Mouse (Mus musculus): Measurements from ENCODE around the gene Ctnna3. TPM values are rescaled to one million over a fixed set of nuclear protein-coding genes. Genes with fewer than 3 reads are reported as not detected.
A peak's percentile ranks its signal among the peaks of the same experiment; 100 is the strongest.

Gene Ctnna3
- polyA plus RNA-seq, 2 experiments = 0.78 to 0.89 TPM

- DNase-seq (ENCODE audit: low spot score) = no peak
- Histone ChIP-seq H3K9me3 (ENCODE audit: control insufficient read depth, low read length) (no peaks in the 10 kb centered on the region), H3K36me3 (ENCODE audit: control insufficient read depth, insufficient read depth, low read length) (no peaks in the 10 kb centered on the region), H3K27ac (replicated peaks; ENCODE audit: low read depth, low read length) (no peak overlapping the region), H3K4me2 (replicated peaks; ENCODE audit: low read depth, low read length, severe bottlenecking) (no peak overlapping the region), H3K9ac (ENCODE audit: low read depth, low read length, severe bottlenecking) (no peak overlapping the region), H3K4me3 (replicated peaks; ENCODE audit: low read length) (no peak overlapping the region), H3K27me3 (ENCODE audit: control insufficient read depth, insufficient read depth, low read length) (no peaks in the 10 kb centered on the region), H3K4me1 (ENCODE audit: control insufficient read depth, insufficient read depth, low read length) (no peaks in the 10 kb centered on the region)
- TF ChIP-seq POLR2A (IDR thresholded peaks at IDR 0.05; ENCODE audit: borderline replicate concordance, extremely low read depth, insufficient read depth, insufficient read length) = no peak
- ATAC-seq (ENCODE audit: low FRiP score, low read depth) = no peak
- 74% methylated on average over 7 of the region's 7 CpGs for WGBS
These were observed 144.3 kb downstream of the Ctnna3 start for GRCm38 (mm10) chr10:63574100-63574609.

- H3K4me2 ChIP-seq (replicated peaks; ENCODE audit: low read depth, low read length, severe bottlenecking) = peak overlapping the region; percentile 22; the same call in 1 of the 2 replicates
- no peaks in the 10 kb centered on the region for H3K4me1 ChIP-seq (ENCODE audit: control insufficient read depth, insufficient read depth, low read length)
- H3K9me3 ChIP-seq (ENCODE audit: control insufficient read depth, low read length) = no peaks in the 10 kb centered on the region
- H3K9ac ChIP-seq (ENCODE audit: low read depth, low read length, severe bottlenecking) = no peak overlapping the region
- WGBS = 11% methylated on average over 14 of the region's 14 CpGs
- no peak overlapping the region for H3K27ac ChIP-seq (replicated peaks; ENCODE audit: low read depth, low read length)
- H3K27me3 ChIP-seq (ENCODE audit: control insufficient read depth, insufficient read depth, low read length) = no peaks in the 10 kb centered on the region
- peak; percentile 84 for DNase-seq (ENCODE audit: low spot score)
- ATAC-seq (ENCODE audit: low FRiP score, low read depth) = peak; percentile 73; the same call in 1 of the 2 replicates
- no peak for TF ChIP-seq POLR2A (IDR thresholded peaks at IDR 0.05; ENCODE audit: borderline replicate concordance, extremely low read depth, insufficient read depth, insufficient read length)
- no peak overlapping the region for H3K4me3 ChIP-seq (replicated peaks; ENCODE audit: low read length)
- H3K36me3 ChIP-seq (ENCODE audit: control insufficient read depth, insufficient read depth, low read length) = no peaks in the 10 kb centered on the region
These were observed 152.7 kb downstream of the Ctnna3 start for GRCm38 (mm10) chr10:63582608-63583007.

- Histone ChIP-seq H3K4me3 (replicated peaks; ENCODE audit: low read length) (no peak overlapping the region), H3K9me3 (ENCODE audit: control insufficient read depth, low read length) (no peaks in the 10 kb centered on the region), H3K4me2 (replicated peaks; ENCODE audit: low read depth, low read length, severe bottlenecking) (no peak overlapping the region), H3K4me1 (ENCODE audit: control insufficient read depth, insufficient read depth, low read length) (no peaks in the 10 kb centered on the region), H3K27me3 (ENCODE audit: control insufficient read depth, insufficient read depth, low read length) (no peaks in the 10 kb centered on the region), H3K9ac (ENCODE audit: low read depth, low read length, severe bottlenecking) (no peak overlapping the region), H3K27ac (replicated peaks; ENCODE audit: low read depth, low read length) (no peak overlapping the region), H3K36me3 (ENCODE audit: control insufficient read depth, insufficient read depth, low read length) (no peaks in the 10 kb centered on the region)
- no peak for TF ChIP-seq POLR2A (IDR thresholded peaks at IDR 0.05; ENCODE audit: borderline replicate concordance, extremely low read depth, insufficient read depth, insufficient read length)
- no peak for DNase-seq (ENCODE audit: low spot score)
- no peak for ATAC-seq (ENCODE audit: low FRiP score, low read depth)
- WGBS = 68% methylated on average over 20 of the region's 20 CpGs
These were observed 154.0 kb downstream of the Ctnna3 start for GRCm38 (mm10) chr10:63583798-63584374.

- Histone ChIP-seq H3K4me1 (ENCODE audit: control insufficient read depth, insufficient read depth, low read length) (no peaks in the 10 kb centered on the region), H3K9ac (ENCODE audit: low read depth, low read length, severe bottlenecking) (no peak overlapping the region), H3K27ac (replicated peaks; ENCODE audit: low read depth, low read length) (no peak overlapping the region), H3K4me2 (replicated peaks; ENCODE audit: low read depth, low read length, severe bottlenecking) (no peak overlapping the region), H3K4me3 (replicated peaks; ENCODE audit: low read length) (no peak overlapping the region), H3K27me3 (ENCODE audit: control insufficient read depth, insufficient read depth, low read length) (no peaks in the 10 kb centered on the region), H3K36me3 (ENCODE audit: control insufficient read depth, insufficient read depth, low read length) (no peaks in the 10 kb centered on the region), H3K9me3 (ENCODE audit: control insufficient read depth, low read length) (no peaks in the 10 kb centered on the region)
- 89% methylated on average over 5 of the region's 5 CpGs for WGBS
- ATAC-seq (ENCODE audit: low FRiP score, low read depth) = no peak
- no peak for TF ChIP-seq POLR2A (IDR thresholded peaks at IDR 0.05; ENCODE audit: borderline replicate concordance, extremely low read depth, insufficient read depth, insufficient read length)
- DNase-seq (ENCODE audit: low spot score) = no peak
These were observed 169.5 kb downstream of the Ctnna3 start for GRCm38 (mm10) chr10:63599417-63599816.

- no peaks in the 10 kb centered on the region for H3K27me3 ChIP-seq (ENCODE audit: control insufficient read depth, insufficient read depth, low read length)
- H3K9ac ChIP-seq (ENCODE audit: low read depth, low read length, severe bottlenecking) = no peak overlapping the region
- WGBS = 74% methylated on average over 2 of the region's 2 CpGs
- H3K9me3 ChIP-seq (ENCODE audit: control insufficient read depth, low read length) = no peaks in the 10 kb centered on the region
- H3K4me2 ChIP-seq (replicated peaks; ENCODE audit: low read depth, low read length, severe bottlenecking) = no peak overlapping the region
- ATAC-seq (ENCODE audit: low FRiP score, low read depth) (no peak), DNase-seq (ENCODE audit: low spot score) (no peak)
- H3K4me1 ChIP-seq (ENCODE audit: control insufficient read depth, insufficient read depth, low read length) = no peaks in the 10 kb centered on the region
- H3K27ac ChIP-seq (replicated peaks; ENCODE audit: low read depth, low read length) = no peak overlapping the region
- no peak overlapping the region for H3K4me3 ChIP-seq (replicated peaks; ENCODE audit: low read length)
- no peak for TF ChIP-seq POLR2A (IDR thresholded peaks at IDR 0.05; ENCODE audit: borderline replicate concordance, extremely low read depth, insufficient read depth, insufficient read length)
- H3K36me3 ChIP-seq (ENCODE audit: control insufficient read depth, insufficient read depth, low read length) = no peaks in the 10 kb centered on the region
These were observed 171.3 kb downstream of the Ctnna3 start for GRCm38 (mm10) chr10:63601206-63601605.
